Mouse (Mus musculus) intestine, postnatal 0 days (tissue): ENCODE measurements around the gene Prl7d1. TPM values are rescaled to one million over a fixed set of nuclear protein-coding genes. Genes with fewer than 3 reads are reported as not detected.

Experiments
- ATAC-seq: fragments of 200-750 bp; cut with Nextera tagmentation; 2 replicates; pipeline ENCODE4 v1.8.0; 2017; ENCODE audit warnings: mild to moderate bottlenecking, moderate TSS enrichment, moderate library complexity
- H3K27ac ChIP-seq: fragments of 300-500 bp; sonication (generic); 2 replicates; pipeline ENCODE4 v1.5.1; 2014; ENCODE audit warnings: mild to moderate bottlenecking, low read depth, low read length, moderate library complexity
- H3K27me3 ChIP-seq: fragments of 300-500 bp; sonication (generic); replicated peaks from 2 replicates; pipeline ENCODE4 v1.6.1; 2014; ENCODE audit warnings: low read length, mixed read lengths; ENCODE audit not compliant: control insufficient read depth, insufficient read depth
- H3K36me3 ChIP-seq: fragments of 300-500 bp; sonication (generic); 2 replicates; pipeline ENCODE4 v1.6.1; 2014; ENCODE audit warnings: mild to moderate bottlenecking, moderate library complexity; ENCODE audit not compliant: control insufficient read depth, insufficient read depth
- H3K4me1 ChIP-seq: fragments of 300-500 bp; sonication (generic); replicated peaks from 2 replicates; pipeline ENCODE4 v1.6.1; 2014; ENCODE audit warnings: antibody characterized with exemption, low read length, mixed read lengths; ENCODE audit not compliant: control insufficient read depth, insufficient read depth
- H3K4me2 ChIP-seq: fragments of 300-500 bp; sonication (generic); replicated peaks from 2 replicates; pipeline ENCODE4 v1.6.1; 2014; ENCODE audit warnings: low read depth, mild to moderate bottlenecking, moderate library complexity
- H3K4me3 ChIP-seq: fragments of 300-500 bp; sonication (generic); 2 replicates; pipeline ENCODE4 v1.5.1; 2014; ENCODE audit warnings: low read depth, low read length
- H3K9ac ChIP-seq: fragments of 300-500 bp; sonication (generic); 2 replicates; pipeline ENCODE4 v1.6.1; 2014; ENCODE audit warnings: mild to moderate bottlenecking, low read depth, low read length
- H3K9me3 ChIP-seq: fragments of 300-500 bp; sonication (generic); 2 replicates; pipeline ENCODE4 v1.6.1; 2016; ENCODE audit warnings: mixed run types; ENCODE audit not compliant: control insufficient read depth
- CTCF ChIP-seq: sonication (generic); IDR thresholded peaks from 2 replicates; pipeline ENCODE4 v1.5.1; 2016; ENCODE audit warnings: low read depth, mild to moderate bottlenecking, control low read depth, antibody characterized with exemption, moderate library complexity
- WGBS: fragments of 180-500 bp; shearing (Covaris S2); extraction: QIAGEN DNeasy Blood & Tissue Kit; methylation state at CpG from one replicate; pipeline ENCODE4 v1.1.7; 2014; 5-methylcytosine and 5-hydroxymethylcytosine counted together
- polyA plus RNA-seq: library from polyadenylated mRNA; unstranded; fragments of >200 nt; fragmentation: Nextera tagmentation; extraction: Ambion mirVana; gene quantifications from 2 replicates; pipeline ENCODE4 v1.2.1, GENCODE M21; 2015

The Prl7d1 gene
- polyA plus RNA-seq, 1 experiment from 2014 or later: not detected

GRCm38 (mm10) chr13:27660747-27661146, 55.8 kb downstream of the Prl7d1 start:
- H3K4me3 ChIP-seq: no peak overlapping the region
- no peak overlapping the region for H3K4me2 ChIP-seq
- H3K27me3 ChIP-seq: no peaks in the 10 kb centered on the region
- WGBS: 72% methylated on average over 2 of the region's 2 CpGs
- H3K4me1 ChIP-seq: no peaks in the 10 kb centered on the region
- TF ChIP-seq CTCF: no peak
- H3K9ac ChIP-seq: no peak overlapping the region
- ATAC-seq: no peak
- H3K9me3 ChIP-seq: no peaks in the 10 kb centered on the region
- H3K27ac ChIP-seq: no peak overlapping the region
- H3K36me3 ChIP-seq: no peaks in the 10 kb centered on the region

Other genes with a start within 250 kb of the Prl7d1 start
- not detected in 2 replicates for gene Prl8a8, start 203.5 kb downstream of the Prl7d1 start, polyA plus RNA-seq
- gene Prl8a9, start 152.1 kb downstream of the Prl7d1 start, polyA plus RNA-seq: not detected in 2 replicates
- gene Prl8a1, start 134.6 kb downstream of the Prl7d1 start, polyA plus RNA-seq: not detected in 2 replicates
- gene Prl7b1, start 106.2 kb downstream of the Prl7d1 start, polyA plus RNA-seq: not detected in 2 replicates
- not detected in 2 replicates for gene Prl7a1, start 74.2 kb downstream of the Prl7d1 start, polyA plus RNA-seq
- gene Prl7a2, start 48.7 kb downstream of the Prl7d1 start, polyA plus RNA-seq: not detected in 2 replicates
- gene Prl7c1, start 64.1 kb upstream of the Prl7d1 start, polyA plus RNA-seq: not detected in 2 replicates
- gene Prl2a1, start 84.9 kb upstream of the Prl7d1 start, polyA plus RNA-seq: not detected in 2 replicates
- gene Prl2c1, start 132.6 kb upstream of the Prl7d1 start, polyA plus RNA-seq: not detected in 2 replicates